Mouse (Mus musculus): Measurements from ENCODE around the gene Sdr39u1. TPM values are rescaled to one million over a fixed set of nuclear protein-coding genes. Genes with fewer than 3 reads are reported as not detected.

The Sdr39u1 gene
- polyA plus RNA-seq, 1 experiment from 2014 or later, result 166 TPM

- Histone ChIP-seq H3K4me1 (peaks cover 4% of the 10 kb centered on the region), H3K4me2 (no peak overlapping the region), H3K27ac (replicated peaks) (no peak overlapping the region), H3K9me3 (replicated peaks) (no peaks in the 10 kb centered on the region), H3K9ac (replicated peaks) (no peak overlapping the region), H3K36me3 (peaks cover 83% of the 10 kb centered on the region), H3K4me3 (replicated peaks) (no peak overlapping the region), H3K27me3 (replicated peaks) (no peaks in the 10 kb centered on the region)
- WGBS, result 80% methylated on average over 14 of the region's 14 CpGs
- no peak for ATAC-seq (ENCODE audit: low FRiP score)
Observed at GRCm38 (mm10) chr14:55868230-55869026, 31.7 kb downstream of the Sdr39u1 start.

DNA sequence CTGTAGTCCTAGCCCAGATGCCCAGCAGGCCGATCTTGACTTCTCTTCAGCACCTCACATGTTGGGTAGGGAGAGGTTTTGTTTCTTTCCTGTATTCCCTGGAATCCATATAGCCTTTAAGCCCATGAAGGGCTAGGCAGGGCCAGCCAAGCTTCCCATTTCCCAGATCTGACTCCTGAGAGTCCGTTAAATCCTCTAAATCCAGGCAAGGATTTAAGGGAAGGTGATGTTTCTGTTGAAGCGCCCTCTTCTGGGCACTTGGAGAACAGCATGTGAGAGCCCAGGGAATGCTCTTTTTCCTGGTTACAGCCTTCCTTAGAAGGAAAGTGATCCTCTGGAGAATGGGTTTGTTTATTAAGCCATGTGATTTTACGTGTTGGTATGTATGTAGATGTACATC, 33.1 kb downstream of the Sdr39u1 start:
- H3K4me2 ChIP-seq, result no peak overlapping the region
- H3K9me3 ChIP-seq (replicated peaks), result no peaks in the 10 kb centered on the region
- 37% methylated on average over 4 of the region's 4 CpGs for WGBS
- H3K4me1 ChIP-seq, result peaks cover 4% of the 10 kb centered on the region; the same call in 1 of the 2 replicates
- no peak overlapping the region for H3K4me3 ChIP-seq (replicated peaks)
- no peak overlapping the region for H3K27ac ChIP-seq (replicated peaks)
- H3K36me3 ChIP-seq, result peaks cover 76% of the 10 kb centered on the region
- ATAC-seq (ENCODE audit: low FRiP score), result no peak
- no peak overlapping the region for H3K9ac ChIP-seq (replicated peaks)
- no peaks in the 10 kb centered on the region for H3K27me3 ChIP-seq (replicated peaks)

DNA sequence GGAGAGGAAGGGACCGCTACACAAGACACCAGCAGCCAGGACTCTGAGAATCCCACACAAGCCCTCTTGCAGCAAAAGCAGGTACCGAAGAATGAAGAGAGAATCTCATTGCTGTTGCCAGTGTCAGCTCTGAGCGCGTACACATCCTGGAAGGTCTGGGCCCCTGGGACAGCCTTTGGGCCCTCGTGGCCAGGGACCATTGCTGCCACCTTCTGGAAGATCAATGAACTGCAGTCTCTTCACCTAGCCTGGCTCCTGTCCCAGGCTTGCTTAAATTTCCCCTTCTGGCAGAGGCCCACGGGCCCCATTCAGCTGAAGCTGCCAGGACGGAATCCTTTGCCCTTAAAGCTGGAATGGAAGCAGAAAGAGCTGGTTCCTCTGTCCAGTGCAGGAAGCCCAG, 36.3 kb downstream of the Sdr39u1 start:
- 36% methylated on average over 7 of the region's 7 CpGs for WGBS
- no peak overlapping the region for H3K9ac ChIP-seq (replicated peaks)
- H3K9me3 ChIP-seq (replicated peaks), result no peaks in the 10 kb centered on the region
- H3K4me3 ChIP-seq (replicated peaks), result no peak overlapping the region
- no peak overlapping the region for H3K4me2 ChIP-seq
- peaks cover 19% of the 10 kb centered on the region for H3K4me1 ChIP-seq
- no peaks in the 10 kb centered on the region for H3K27me3 ChIP-seq (replicated peaks)
- peaks cover 45% of the 10 kb centered on the region for H3K36me3 ChIP-seq
- ATAC-seq (ENCODE audit: low FRiP score), result 0 out of 2 replicates have a peak, but pooled peaks have one; percentile 40
- no peak overlapping the region for H3K27ac ChIP-seq (replicated peaks)

DNA sequence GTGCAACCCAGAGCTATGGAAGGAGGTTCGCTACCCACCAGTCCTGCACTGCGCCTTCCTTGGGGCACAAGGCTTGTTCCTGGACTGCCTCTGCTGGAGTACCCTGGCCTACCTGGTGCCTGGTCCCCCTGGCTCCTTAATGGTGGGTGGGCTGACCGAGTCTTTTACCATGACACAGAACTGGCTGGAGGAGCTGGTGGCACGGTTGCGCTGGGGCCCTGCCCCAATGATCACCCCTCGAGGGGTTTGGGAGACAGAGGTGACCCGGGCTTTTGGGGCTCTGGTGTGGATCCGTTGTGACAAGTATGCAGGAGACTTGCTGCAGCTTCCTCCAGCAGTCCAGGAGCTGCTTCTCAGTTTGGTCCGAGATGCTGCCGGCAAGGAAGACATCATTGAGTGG, 37.1 kb downstream of the Sdr39u1 start:
- no peak overlapping the region for H3K4me3 ChIP-seq (replicated peaks)
- no peak for ATAC-seq (ENCODE audit: low FRiP score)
- no peak overlapping the region for H3K27ac ChIP-seq (replicated peaks)
- H3K4me2 ChIP-seq, result no peak overlapping the region
- peaks cover 37% of the 10 kb centered on the region for H3K36me3 ChIP-seq
- no peaks in the 10 kb centered on the region for H3K9me3 ChIP-seq (replicated peaks)
- no peak overlapping the region for H3K9ac ChIP-seq (replicated peaks)
- no peaks in the 10 kb centered on the region for H3K27me3 ChIP-seq (replicated peaks)
- WGBS, result 95% methylated on average over 10 of the region's 10 CpGs
- H3K4me1 ChIP-seq, result peaks cover 24% of the 10 kb centered on the region

DNA sequence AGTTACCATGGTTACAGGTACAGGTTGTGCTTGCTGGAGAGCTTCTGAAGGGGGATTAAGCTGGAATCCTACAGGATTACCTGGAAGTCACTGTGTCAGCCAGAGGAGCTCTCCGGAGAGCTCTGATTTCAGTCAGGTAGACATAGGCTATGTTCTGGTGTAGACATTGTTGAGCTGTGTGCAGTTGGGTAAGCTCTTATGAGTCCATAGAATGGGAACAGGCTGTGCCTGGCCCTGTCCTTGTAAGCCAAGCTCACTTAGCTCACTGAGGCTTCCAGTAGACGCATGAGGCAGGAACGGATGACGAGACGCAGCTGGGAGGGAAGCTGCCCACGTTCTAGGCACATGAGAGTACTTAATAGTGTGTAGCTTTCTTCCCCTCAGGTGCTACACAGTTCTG, 37.9 kb downstream of the Sdr39u1 start:
- no peak for ATAC-seq (ENCODE audit: low FRiP score)
- H3K4me1 ChIP-seq, result peaks cover 32% of the 10 kb centered on the region
- 83% methylated on average over 6 of the region's 6 CpGs for WGBS
- H3K27me3 ChIP-seq (replicated peaks), result no peaks in the 10 kb centered on the region
- H3K27ac ChIP-seq (replicated peaks), result no peak overlapping the region
- H3K9me3 ChIP-seq (replicated peaks), result no peaks in the 10 kb centered on the region
- no peak overlapping the region for H3K4me2 ChIP-seq
- no peak overlapping the region for H3K4me3 ChIP-seq (replicated peaks)
- H3K36me3 ChIP-seq, result peaks cover 33% of the 10 kb centered on the region
- no peak overlapping the region for H3K9ac ChIP-seq (replicated peaks)

- no peak overlapping the region for H3K27ac ChIP-seq (replicated peaks)
- no peaks in the 10 kb centered on the region for H3K9me3 ChIP-seq (replicated peaks)
- H3K4me1 ChIP-seq, result peaks cover 62% of the 10 kb centered on the region
- whole genome bisulfite sequencing, result 67% methylated on average over 4 of the region's 4 CpGs
- no peaks in the 10 kb centered on the region for H3K36me3 ChIP-seq
- no peak overlapping the region for H3K9ac ChIP-seq (replicated peaks)
- no peak overlapping the region for H3K4me3 ChIP-seq (replicated peaks)
- no peak for ATAC-seq (ENCODE audit: low FRiP score)
- peak overlapping the region; percentile 15; the same call in 1 of the 2 replicates for H3K4me2 ChIP-seq
- no peaks in the 10 kb centered on the region for H3K27me3 ChIP-seq (replicated peaks)
Observed at GRCm38 (mm10) chr14:55857588-55857987, 42.5 kb downstream of the Sdr39u1 start.

DNA sequence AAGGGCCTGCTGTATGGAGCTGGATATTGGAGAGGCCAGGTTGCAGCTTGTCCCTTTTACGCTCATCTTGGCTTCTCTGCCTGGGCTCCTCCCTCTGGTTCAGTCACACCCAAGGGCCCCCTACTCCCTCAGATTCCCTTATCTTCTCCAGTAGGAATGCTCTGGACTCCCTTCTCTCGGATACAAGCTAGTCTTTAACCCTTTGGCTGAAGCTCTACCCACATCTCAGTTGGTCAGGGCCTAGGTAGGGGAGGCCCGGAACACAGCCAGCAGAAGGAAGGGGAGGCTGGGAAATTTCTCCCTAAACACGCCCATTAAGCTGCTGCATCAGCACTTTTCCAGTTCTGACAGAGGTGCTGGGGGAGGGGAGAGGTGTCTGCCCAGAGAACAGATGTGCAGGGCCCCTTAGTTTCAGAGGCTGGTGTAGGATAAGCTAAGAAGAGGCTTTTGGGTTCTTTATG, 45.0 kb downstream of the Sdr39u1 start:
- peak overlapping the region; percentile 52 for H3K9ac ChIP-seq (replicated peaks)
- H3K4me3 ChIP-seq (replicated peaks), result peak overlapping the region; percentile 51
- H3K9me3 ChIP-seq (replicated peaks), result no peaks in the 10 kb centered on the region
- no peaks in the 10 kb centered on the region for H3K36me3 ChIP-seq
- peak overlapping the region; percentile 75 for H3K4me2 ChIP-seq
- peak; percentile 7 for ATAC-seq (ENCODE audit: low FRiP score)
- H3K27ac ChIP-seq (replicated peaks), result peak overlapping the region; percentile 80
- peaks cover 61% of the 10 kb centered on the region for H3K4me1 ChIP-seq
- WGBS, result 3% methylated on average over 4 of the region's 4 CpGs
- no peaks in the 10 kb centered on the region for H3K27me3 ChIP-seq (replicated peaks)

- peak; percentile 39 for ATAC-seq (ENCODE audit: low FRiP score)
- Histone ChIP-seq H3K4me1 (peaks cover 58% of the 10 kb centered on the region), H3K27ac (replicated peaks) (peak overlapping the region; percentile 80), H3K27me3 (replicated peaks) (no peaks in the 10 kb centered on the region), H3K9me3 (replicated peaks) (no peaks in the 10 kb centered on the region), H3K4me2 (peak overlapping the region; percentile 75), H3K36me3 (no peaks in the 10 kb centered on the region), H3K4me3 (replicated peaks) (peak overlapping the region; percentile 51), H3K9ac (replicated peaks) (peak overlapping the region; percentile 52)
- 1% methylated on average over 9 of the region's 9 CpGs for WGBS
Observed at GRCm38 (mm10) chr14:55854406-55855100, 45.5 kb downstream of the Sdr39u1 start.

GRCm38 (mm10) chr14:55853621-55854285, 46.3 kb downstream of the Sdr39u1 start, which contains the start of gene Nynrin:
Nynrin (plus strand) TSS chr14:55854010.
- 1% methylated on average over 33 of the region's 33 CpGs for WGBS
- Histone ChIP-seq H3K36me3 (no peaks in the 10 kb centered on the region), H3K4me1 (peaks cover 51% of the 10 kb centered on the region), H3K4me2 (peak within 1 kb of the TSS; percentile 75), H3K27ac (replicated peaks) (peak within 1 kb of the TSS; percentile 80), H3K9me3 (replicated peaks) (no peaks in the 10 kb centered on the region), H3K27me3 (replicated peaks) (no peaks in the 10 kb centered on the region), H3K9ac (replicated peaks) (peak within 1 kb of the TSS; percentile 52), H3K4me3 (replicated peaks) (peak within 1 kb of the TSS; percentile 51)
- ATAC-seq (ENCODE audit: low FRiP score), result peak; percentile 89

DNA sequence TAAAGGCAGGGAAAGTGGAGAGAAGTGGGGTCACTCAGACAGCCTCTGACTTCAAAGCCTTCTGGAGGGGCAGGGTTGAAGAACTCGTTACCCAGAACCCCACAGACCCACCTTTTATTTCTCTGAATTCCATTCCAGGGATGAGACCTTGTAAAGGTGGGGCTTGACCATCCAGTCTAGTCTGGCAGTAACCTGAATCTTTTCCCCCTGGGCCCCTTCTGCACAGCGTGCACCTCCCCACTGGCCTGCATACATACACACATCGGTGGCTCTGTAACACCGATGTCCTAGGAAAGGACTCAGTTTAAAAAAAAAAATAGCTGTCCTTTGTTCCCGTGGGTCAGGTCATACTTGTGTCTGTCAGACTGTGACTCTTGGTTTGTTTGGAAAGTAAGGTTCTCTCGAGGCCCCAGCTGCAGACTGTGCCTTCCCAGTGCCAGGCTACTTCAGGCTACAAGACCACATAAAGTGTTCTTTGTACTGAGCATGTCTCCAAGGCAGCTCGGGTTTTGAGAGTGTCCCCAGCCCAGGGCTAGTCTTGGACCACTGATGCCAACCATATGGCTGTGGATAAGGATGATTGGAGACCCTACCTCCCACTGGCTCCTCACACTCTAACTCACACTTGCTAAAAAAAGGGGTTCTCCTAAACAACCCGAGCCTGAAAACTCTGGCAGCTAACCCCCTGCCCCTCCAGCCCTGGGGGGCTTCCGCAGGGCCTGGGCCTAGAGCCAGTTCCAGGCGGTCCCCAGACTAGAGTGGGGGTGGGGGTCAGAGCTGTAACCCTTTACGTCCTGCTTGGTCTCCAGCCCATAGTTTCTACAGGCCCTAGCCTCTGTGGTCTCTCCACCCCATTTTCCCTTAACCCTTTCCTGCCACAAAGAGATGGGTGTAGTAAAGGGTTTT, 47.2 kb downstream of the Sdr39u1 start:
- Histone ChIP-seq H3K27me3 (replicated peaks) (no peaks in the 10 kb centered on the region), H3K9ac (replicated peaks) (peak overlapping the region; percentile 52; the same call in 1 of the 2 replicates), H3K4me1 (peaks cover 45% of the 10 kb centered on the region), H3K4me2 (peak overlapping the region; percentile 75), H3K9me3 (replicated peaks) (no peaks in the 10 kb centered on the region), H3K27ac (replicated peaks) (peak overlapping the region; percentile 80), H3K36me3 (no peaks in the 10 kb centered on the region), H3K4me3 (replicated peaks) (peak overlapping the region; percentile 51)
- peak; percentile 78 for ATAC-seq (ENCODE audit: low FRiP score)
- 6% methylated on average over 11 of the region's 11 CpGs for WGBS

GRCm38 (mm10) chr14:55850885-55851284, 49.2 kb downstream of the Sdr39u1 start:
- H3K27me3 ChIP-seq (replicated peaks), result no peaks in the 10 kb centered on the region
- peaks cover 26% of the 10 kb centered on the region for H3K4me1 ChIP-seq
- no peak overlapping the region for H3K9ac ChIP-seq (replicated peaks)
- H3K4me2 ChIP-seq, result no peak overlapping the region
- no peak for ATAC-seq (ENCODE audit: low FRiP score)
- H3K4me3 ChIP-seq (replicated peaks), result no peak overlapping the region
- H3K36me3 ChIP-seq, result no peaks in the 10 kb centered on the region
- 72% methylated on average over 6 of the region's 6 CpGs for WGBS
- no peaks in the 10 kb centered on the region for H3K9me3 ChIP-seq (replicated peaks)
- H3K27ac ChIP-seq (replicated peaks), result no peak overlapping the region
